Mouse (Mus musculus): Measurements from ENCODE around the gene Unc50.
A peak's percentile ranks its signal among the peaks of the same experiment; 100 is the strongest.

Unc50 gene

GRCm38 (mm10) chr1:37442848-37443835 lies 13.2 kb downstream of the Unc50 start:
- DNase-seq (ENCODE audit: low read depth in 1 of 2, low spot score in 2 of 2) = no peak

- peak in 1 of 2 experiments; percentile 43 for DNase-seq (ENCODE audit: low read depth in 1 of 2, low spot score in 2 of 2)
Observed at GRCm38 (mm10) chr1:37448361-37449095, 18.6 kb downstream of the Unc50 start.

GRCm38 (mm10) chr1:37451270-37451669 lies 21.3 kb downstream of the Unc50 start:
- no peak for DNase-seq (ENCODE audit: low read depth in 1 of 2, low spot score in 2 of 2)

- no peak for DNase-seq (ENCODE audit: low read depth in 1 of 2, low spot score in 2 of 2)
Observed at GRCm38 (mm10) chr1:37457546-37457945, 27.6 kb downstream of the Unc50 start.

- no peak for DNase-seq (ENCODE audit: low read depth in 1 of 2, low spot score in 2 of 2)
Observed at GRCm38 (mm10) chr1:37464878-37465452, 35.0 kb downstream of the Unc50 start.

- no peak for DNase-seq (ENCODE audit: low read depth in 1 of 2, low spot score in 2 of 2)
Observed at GRCm38 (mm10) chr1:37466322-37466995, 36.5 kb downstream of the Unc50 start.

GRCm38 (mm10) chr1:37467806-37468205 lies 37.9 kb downstream of the Unc50 start:
- DNase-seq (ENCODE audit: low read depth in 1 of 2, low spot score in 2 of 2) = no peak

- DNase-seq (ENCODE audit: low read depth in 1 of 2, low spot score in 2 of 2) = no peak
Observed at GRCm38 (mm10) chr1:37469007-37469406, 39.1 kb downstream of the Unc50 start.

- DNase-seq (ENCODE audit: low read depth in 1 of 2, low spot score in 2 of 2) = no peak
Observed at GRCm38 (mm10) chr1:37471179-37472148, 41.5 kb downstream of the Unc50 start.

- DNase-seq (ENCODE audit: low read depth in 1 of 2, low spot score in 2 of 2) = no peak
Observed at GRCm38 (mm10) chr1:37473251-37473650, 43.3 kb downstream of the Unc50 start.

GRCm38 (mm10) chr1:37474046-37474445 lies 44.1 kb downstream of the Unc50 start:
- peak in 1 of 2 experiments; percentile 25 for DNase-seq (ENCODE audit: low read depth in 1 of 2, low spot score in 2 of 2)

- DNase-seq (ENCODE audit: low read depth in 1 of 2, low spot score in 2 of 2) = no peak
Observed at GRCm38 (mm10) chr1:37474634-37475190, 44.8 kb downstream of the Unc50 start.

GRCm38 (mm10) chr1:37475312-37475711 lies 45.4 kb downstream of the Unc50 start:
- no peak for DNase-seq (ENCODE audit: low read depth in 1 of 2, low spot score in 2 of 2)

- no peak for DNase-seq (ENCODE audit: low read depth in 1 of 2, low spot score in 2 of 2)
Observed at GRCm38 (mm10) chr1:37477250-37477649, 47.3 kb downstream of the Unc50 start.

- no peak for DNase-seq (ENCODE audit: low read depth in 1 of 2, low spot score in 2 of 2)
Observed at GRCm38 (mm10) chr1:37477928-37478327, 48.0 kb downstream of the Unc50 start.

- DNase-seq (ENCODE audit: low read depth in 1 of 2, low spot score in 2 of 2) = no peak
Observed at GRCm38 (mm10) chr1:37478416-37478815, 48.5 kb downstream of the Unc50 start.

GRCm38 (mm10) chr1:37479074-37479473 lies 49.1 kb downstream of the Unc50 start:
- peak in 1 of 2 experiments; percentile 52 for DNase-seq (ENCODE audit: low read depth in 1 of 2, low spot score in 2 of 2)

- DNase-seq (ENCODE audit: low read depth in 1 of 2, low spot score in 2 of 2) = no peak
Observed at GRCm38 (mm10) chr1:37479759-37480158, 49.8 kb downstream of the Unc50 start.

GRCm38 (mm10) chr1:37480731-37481130 lies 50.8 kb downstream of the Unc50 start:
- DNase-seq (ENCODE audit: low read depth in 1 of 2, low spot score in 2 of 2) = no peak

- DNase-seq (ENCODE audit: low read depth in 1 of 2, low spot score in 2 of 2) = no peak
Observed at GRCm38 (mm10) chr1:37481331-37481730, 51.4 kb downstream of the Unc50 start.

All from monocyte, adult 2 months (primary cell).